Mouse (Mus musculus): Measurements from ENCODE around the gene Pacrg. TPM values are rescaled to one million over a fixed set of nuclear protein-coding genes. Genes with fewer than 3 reads are reported as not detected.

The Pacrg gene
- polyA plus RNA-seq, 1 experiment from 2014 or later: 9.2 TPM

- DNase-seq (peak; percentile 53), ATAC-seq (ENCODE audit: low FRiP score, low TSS enrichment) (0 out of 2 replicates have a peak, but pooled peaks have one; percentile 27)
- H3K4me1 ChIP-seq (ENCODE audit: control insufficient read depth, insufficient read depth, low read length): peaks cover 11% of the 10 kb centered on the region
- no peak overlapping the region for H3K4me3 ChIP-seq (replicated peaks; ENCODE audit: low read depth, low read length)
- no peak overlapping the region for H3K9ac ChIP-seq (replicated peaks; ENCODE audit: low read length)
- no peak overlapping the region; the same call in 1 of the 2 replicates for H3K27ac ChIP-seq (replicated peaks; ENCODE audit: low read depth, low read length)
- no peaks in the 10 kb centered on the region for H3K9me3 ChIP-seq (ENCODE audit: control insufficient read depth, low read length)
- WGBS: 23% methylated on average over 10 of the region's 10 CpGs
- no peak overlapping the region for H3K4me2 ChIP-seq (ENCODE audit: low read length)
- H3K36me3 ChIP-seq (ENCODE audit: control insufficient read depth, insufficient read depth, low read length): no peaks in the 10 kb centered on the region
- H3K27me3 ChIP-seq (ENCODE audit: control insufficient read depth, insufficient read depth, low read length): no peaks in the 10 kb centered on the region
Observed at GRCm38 (mm10) chr17:10451306-10452077, 388.6 kb downstream of the Pacrg start.

- no peak overlapping the region for H3K4me3 ChIP-seq (replicated peaks; ENCODE audit: low read depth, low read length)
- no peaks in the 10 kb centered on the region for H3K9me3 ChIP-seq (ENCODE audit: control insufficient read depth, low read length)
- H3K4me2 ChIP-seq (ENCODE audit: low read length): no peak overlapping the region
- H3K9ac ChIP-seq (replicated peaks; ENCODE audit: low read length): no peak overlapping the region
- peaks cover 11% of the 10 kb centered on the region for H3K4me1 ChIP-seq (ENCODE audit: control insufficient read depth, insufficient read depth, low read length)
- no peak for ATAC-seq (ENCODE audit: low FRiP score, low TSS enrichment)
- no peaks in the 10 kb centered on the region for H3K36me3 ChIP-seq (ENCODE audit: control insufficient read depth, insufficient read depth, low read length)
- H3K27me3 ChIP-seq (ENCODE audit: control insufficient read depth, insufficient read depth, low read length): no peaks in the 10 kb centered on the region
- no peak for DNase-seq
- 81% methylated on average over 14 of the region's 14 CpGs for WGBS
- no peak overlapping the region for H3K27ac ChIP-seq (replicated peaks; ENCODE audit: low read depth, low read length)
Observed at GRCm38 (mm10) chr17:10449800-10450299, 390.3 kb downstream of the Pacrg start.

GRCm38 (mm10) chr17:10448417-10448816 is 391.7 kb downstream of the Pacrg start:
- peaks cover 11% of the 10 kb centered on the region for H3K4me1 ChIP-seq (ENCODE audit: control insufficient read depth, insufficient read depth, low read length)
- H3K27ac ChIP-seq (replicated peaks; ENCODE audit: low read depth, low read length): no peak overlapping the region
- WGBS: 49% methylated on average over 5 of the region's 5 CpGs
- ATAC-seq (ENCODE audit: low FRiP score, low TSS enrichment): no peak
- H3K4me2 ChIP-seq (ENCODE audit: low read length): no peak overlapping the region
- H3K9ac ChIP-seq (replicated peaks; ENCODE audit: low read length): no peak overlapping the region
- no peak overlapping the region for H3K4me3 ChIP-seq (replicated peaks; ENCODE audit: low read depth, low read length)
- DNase-seq: peak; percentile 47
- H3K27me3 ChIP-seq (ENCODE audit: control insufficient read depth, insufficient read depth, low read length): no peaks in the 10 kb centered on the region
- H3K9me3 ChIP-seq (ENCODE audit: control insufficient read depth, low read length): no peaks in the 10 kb centered on the region
- no peaks in the 10 kb centered on the region for H3K36me3 ChIP-seq (ENCODE audit: control insufficient read depth, insufficient read depth, low read length)

GRCm38 (mm10) chr17:10441501-10442111 is 398.5 kb downstream of the Pacrg start:
- Histone ChIP-seq H3K36me3 (ENCODE audit: control insufficient read depth, insufficient read depth, low read length) (no peaks in the 10 kb centered on the region), H3K4me1 (ENCODE audit: control insufficient read depth, insufficient read depth, low read length) (peaks cover 17% of the 10 kb centered on the region), H3K9ac (replicated peaks; ENCODE audit: low read length) (0 out of 2 replicates have a peak overlapping the region, but pooled peaks have one; percentile 16), H3K27me3 (ENCODE audit: control insufficient read depth, insufficient read depth, low read length) (no peaks in the 10 kb centered on the region), H3K9me3 (ENCODE audit: control insufficient read depth, low read length) (no peaks in the 10 kb centered on the region), H3K4me3 (replicated peaks; ENCODE audit: low read depth, low read length) (no peak overlapping the region), H3K4me2 (ENCODE audit: low read length) (peak overlapping the region; percentile 25; the same call in 1 of the 2 replicates), H3K27ac (replicated peaks; ENCODE audit: low read depth, low read length) (peak overlapping the region; percentile 78)
- DNase-seq (peak; percentile 81), ATAC-seq (ENCODE audit: low FRiP score, low TSS enrichment) (peak; percentile 86)
- 18% methylated on average over 16 of the region's 16 CpGs for WGBS

GRCm38 (mm10) chr17:10440961-10441360 is 399.1 kb downstream of the Pacrg start:
- no peak for ATAC-seq (ENCODE audit: low FRiP score, low TSS enrichment)
- no peaks in the 10 kb centered on the region for H3K27me3 ChIP-seq (ENCODE audit: control insufficient read depth, insufficient read depth, low read length)
- WGBS: 75% methylated on average over 3 of the region's 3 CpGs
- no peaks in the 10 kb centered on the region for H3K36me3 ChIP-seq (ENCODE audit: control insufficient read depth, insufficient read depth, low read length)
- no peaks in the 10 kb centered on the region for H3K9me3 ChIP-seq (ENCODE audit: control insufficient read depth, low read length)
- H3K4me1 ChIP-seq (ENCODE audit: control insufficient read depth, insufficient read depth, low read length): peaks cover 17% of the 10 kb centered on the region
- no peak overlapping the region for H3K4me3 ChIP-seq (replicated peaks; ENCODE audit: low read depth, low read length)
- no peak overlapping the region for H3K4me2 ChIP-seq (ENCODE audit: low read length)
- H3K27ac ChIP-seq (replicated peaks; ENCODE audit: low read depth, low read length): no peak overlapping the region; the same call in 1 of the 2 replicates
- DNase-seq: no peak
- H3K9ac ChIP-seq (replicated peaks; ENCODE audit: low read length): no peak overlapping the region

- H3K27ac ChIP-seq (replicated peaks; ENCODE audit: low read depth, low read length): no peak overlapping the region
- no peak overlapping the region for H3K4me3 ChIP-seq (replicated peaks; ENCODE audit: low read depth, low read length)
- no peaks in the 10 kb centered on the region for H3K27me3 ChIP-seq (ENCODE audit: control insufficient read depth, insufficient read depth, low read length)
- no peak overlapping the region for H3K9ac ChIP-seq (replicated peaks; ENCODE audit: low read length)
- WGBS: 51% methylated on average over 8 of the region's 8 CpGs
- peaks cover 17% of the 10 kb centered on the region for H3K4me1 ChIP-seq (ENCODE audit: control insufficient read depth, insufficient read depth, low read length)
- no peaks in the 10 kb centered on the region for H3K9me3 ChIP-seq (ENCODE audit: control insufficient read depth, low read length)
- no peak overlapping the region for H3K4me2 ChIP-seq (ENCODE audit: low read length)
- DNase-seq (peak; percentile 23), ATAC-seq (ENCODE audit: low FRiP score, low TSS enrichment) (no peak)
- H3K36me3 ChIP-seq (ENCODE audit: control insufficient read depth, insufficient read depth, low read length): no peaks in the 10 kb centered on the region
Observed at GRCm38 (mm10) chr17:10439815-10440214, 400.3 kb downstream of the Pacrg start.

GRCm38 (mm10) chr17:10434867-10435266 is 405.2 kb downstream of the Pacrg start:
- Histone ChIP-seq H3K4me3 (replicated peaks; ENCODE audit: low read depth, low read length) (no peak overlapping the region), H3K27me3 (ENCODE audit: control insufficient read depth, insufficient read depth, low read length) (no peaks in the 10 kb centered on the region), H3K27ac (replicated peaks; ENCODE audit: low read depth, low read length) (no peak overlapping the region), H3K9me3 (ENCODE audit: control insufficient read depth, low read length) (no peaks in the 10 kb centered on the region), H3K9ac (replicated peaks; ENCODE audit: low read length) (no peak overlapping the region), H3K4me1 (ENCODE audit: control insufficient read depth, insufficient read depth, low read length) (peaks cover 4% of the 10 kb centered on the region), H3K36me3 (ENCODE audit: control insufficient read depth, insufficient read depth, low read length) (no peaks in the 10 kb centered on the region), H3K4me2 (ENCODE audit: low read length) (no peak overlapping the region)
- WGBS: 65% methylated on average over 1 of the region's 1 CpGs
- no peak for ATAC-seq (ENCODE audit: low FRiP score, low TSS enrichment)
- DNase-seq: no peak

- ATAC-seq (ENCODE audit: low FRiP score, low TSS enrichment): no peak
- H3K4me3 ChIP-seq (replicated peaks; ENCODE audit: low read depth, low read length): no peak overlapping the region
- no peaks in the 10 kb centered on the region for H3K27me3 ChIP-seq (ENCODE audit: control insufficient read depth, insufficient read depth, low read length)
- no peak overlapping the region for H3K9ac ChIP-seq (replicated peaks; ENCODE audit: low read length)
- no peaks in the 10 kb centered on the region for H3K4me1 ChIP-seq (ENCODE audit: control insufficient read depth, insufficient read depth, low read length)
- no peak for DNase-seq
- H3K4me2 ChIP-seq (ENCODE audit: low read length): no peak overlapping the region
- H3K27ac ChIP-seq (replicated peaks; ENCODE audit: low read depth, low read length): no peak overlapping the region
- H3K36me3 ChIP-seq (ENCODE audit: control insufficient read depth, insufficient read depth, low read length): no peaks in the 10 kb centered on the region
- WGBS: 90% methylated on average over 7 of the region's 7 CpGs
- H3K9me3 ChIP-seq (ENCODE audit: control insufficient read depth, low read length): no peaks in the 10 kb centered on the region
Observed at GRCm38 (mm10) chr17:10432525-10433180, 407.5 kb downstream of the Pacrg start.
